Mouse (Mus musculus): ENCODE data around the gene Ly6g6e.

Ly6g6e gene

DNA sequence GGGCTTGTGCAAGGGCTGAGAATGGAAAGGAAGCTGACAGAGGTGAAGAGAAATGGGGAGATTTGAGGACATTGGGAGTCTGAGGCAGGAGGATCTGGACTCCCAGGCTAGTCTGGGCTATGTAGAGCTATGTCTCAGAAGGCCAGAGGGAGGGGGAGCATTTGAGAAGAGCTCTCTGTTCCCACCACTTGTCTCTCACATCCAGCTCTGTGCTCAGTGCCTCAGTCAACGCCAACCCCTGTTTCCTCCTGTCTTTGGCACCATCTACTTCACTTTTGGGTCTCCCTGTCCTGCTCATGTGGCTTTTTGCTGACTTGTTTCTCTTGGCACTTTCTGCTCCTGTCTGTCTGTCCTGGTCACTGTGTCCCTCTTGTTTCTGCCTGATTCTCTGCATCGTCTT, 583 bp downstream of the Ly6g6e start:
- peak in 1 of 2 experiments; percentile 3 for DNase-seq

DNA sequence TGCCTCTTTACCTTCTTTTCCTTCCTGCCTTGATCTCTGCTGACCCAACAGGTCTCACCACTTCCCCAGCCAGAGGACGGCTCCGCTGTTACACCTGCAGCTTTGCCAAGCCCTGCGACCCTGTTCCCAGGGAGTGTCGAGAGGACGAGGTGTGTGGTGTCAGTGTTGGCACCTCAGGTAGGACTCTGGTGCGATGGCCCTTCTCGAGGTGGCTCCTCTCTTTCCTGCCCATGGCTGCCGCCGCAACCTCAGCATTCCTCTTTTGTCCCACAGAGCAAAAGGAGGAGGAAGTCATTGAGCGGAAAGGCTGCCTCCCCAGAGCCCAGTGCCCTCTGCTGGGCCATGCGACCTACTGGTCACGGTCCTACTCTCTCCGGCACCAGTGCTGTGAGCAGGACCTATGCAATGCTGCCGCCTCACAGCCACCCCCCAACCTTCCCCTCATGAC, 1.1 kb downstream of the Ly6g6e start, which contains the start of gene Ly6g6d:
Ly6g6d (minus strand) TSS at position 280 of the 448 bp plus-strand sequence.
- DNase-seq = peak; percentile 74 to 79

DNA sequence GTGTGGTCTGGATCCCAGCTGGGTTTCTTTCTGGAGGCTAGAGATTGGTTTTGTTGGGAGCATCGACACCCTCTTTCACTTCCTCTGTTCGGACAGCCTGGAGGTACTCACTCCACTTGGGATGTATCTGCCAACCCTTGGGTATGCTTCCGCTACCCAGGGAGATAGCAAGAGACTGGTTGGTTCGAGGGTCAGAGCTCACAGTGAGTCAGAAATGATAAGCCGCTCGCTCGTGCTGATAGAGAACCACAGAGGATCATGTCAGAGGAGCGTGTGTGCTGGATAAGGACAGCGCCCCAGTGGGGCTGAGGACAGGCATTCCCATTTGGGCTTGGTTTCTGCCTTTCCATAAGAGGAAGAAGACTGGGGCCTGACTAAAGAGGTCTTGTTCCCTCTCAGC, 3.1 kb downstream of the Ly6g6e start:
- no peak for DNase-seq

DNA sequence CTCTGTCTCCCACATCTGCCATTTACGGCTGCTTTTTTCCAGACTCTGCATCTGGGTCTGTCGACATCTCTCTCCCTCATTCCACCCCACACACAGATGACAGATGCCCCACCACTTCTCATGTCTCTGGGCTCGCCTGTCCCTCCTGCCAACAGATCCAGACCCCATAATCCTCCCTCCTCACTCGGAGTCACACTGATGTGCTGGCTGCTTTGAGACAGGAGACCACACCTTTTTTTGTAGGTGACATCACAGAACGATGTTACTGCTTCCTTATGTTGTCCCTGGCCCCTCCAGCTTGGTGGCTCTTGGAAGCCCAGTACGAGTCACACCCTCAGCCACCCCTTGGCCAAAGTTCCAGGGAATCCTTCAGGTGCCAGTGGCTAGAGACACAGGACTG, 3.5 kb downstream of the Ly6g6e start:
- no peak for DNase-seq

DNA sequence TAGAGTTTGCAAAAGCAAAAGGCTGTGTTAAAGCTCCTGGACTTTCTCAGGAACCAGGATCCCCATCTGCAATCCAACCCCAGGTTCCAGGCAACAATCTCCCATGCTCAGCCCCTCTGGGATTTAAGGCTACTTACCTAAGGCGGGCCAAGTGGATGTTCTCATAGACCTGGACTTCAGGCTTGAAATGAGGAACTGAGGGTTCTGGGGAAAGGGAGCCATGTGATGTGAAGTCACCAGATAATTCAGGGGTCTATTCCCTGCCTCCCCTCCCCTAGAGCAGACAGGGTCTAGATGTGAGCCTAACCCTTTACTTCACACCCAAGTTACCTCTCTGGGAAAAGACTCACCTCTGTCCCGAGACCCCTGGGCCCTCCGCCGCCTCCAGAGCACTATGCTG, 4.0 kb downstream of the Ly6g6e start:
- no peak for DNase-seq

DNA sequence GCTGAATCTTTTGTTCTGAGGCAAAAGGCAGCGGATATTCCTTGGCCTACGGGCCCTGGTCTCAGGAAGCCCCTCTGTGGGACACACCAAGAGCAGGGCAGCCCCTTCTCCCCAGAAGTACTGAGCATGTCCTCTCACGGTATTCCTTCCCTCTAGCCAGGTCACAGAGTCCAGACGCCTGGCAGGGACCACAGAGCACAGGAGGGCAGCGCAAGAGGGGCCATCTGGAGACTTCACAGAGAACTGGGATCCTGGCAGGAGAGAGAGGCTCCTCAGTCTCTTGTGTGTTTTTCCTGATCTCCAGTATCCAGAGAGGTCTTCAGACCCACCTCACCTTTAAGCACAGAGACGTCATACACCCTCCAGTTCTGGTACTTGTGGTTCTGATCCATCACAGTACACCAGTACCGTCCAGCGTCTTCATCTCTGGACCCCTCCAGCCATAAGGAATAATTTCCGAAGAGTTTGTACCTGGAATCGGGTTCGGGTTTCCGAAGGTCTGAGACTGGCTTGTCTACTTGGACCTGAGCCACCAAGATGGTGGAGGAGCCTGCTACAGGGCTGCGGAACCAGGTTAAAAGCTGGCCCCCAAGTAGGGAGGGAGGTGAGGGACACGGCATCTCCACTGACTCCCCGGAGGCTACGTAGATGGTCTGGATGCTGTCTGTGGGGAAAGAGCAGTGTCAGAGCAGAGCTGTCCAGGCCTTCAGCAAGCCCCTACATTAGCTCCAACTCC, 6.3 kb downstream of the Ly6g6e start:
- no peak for DNase-seq

DNA sequence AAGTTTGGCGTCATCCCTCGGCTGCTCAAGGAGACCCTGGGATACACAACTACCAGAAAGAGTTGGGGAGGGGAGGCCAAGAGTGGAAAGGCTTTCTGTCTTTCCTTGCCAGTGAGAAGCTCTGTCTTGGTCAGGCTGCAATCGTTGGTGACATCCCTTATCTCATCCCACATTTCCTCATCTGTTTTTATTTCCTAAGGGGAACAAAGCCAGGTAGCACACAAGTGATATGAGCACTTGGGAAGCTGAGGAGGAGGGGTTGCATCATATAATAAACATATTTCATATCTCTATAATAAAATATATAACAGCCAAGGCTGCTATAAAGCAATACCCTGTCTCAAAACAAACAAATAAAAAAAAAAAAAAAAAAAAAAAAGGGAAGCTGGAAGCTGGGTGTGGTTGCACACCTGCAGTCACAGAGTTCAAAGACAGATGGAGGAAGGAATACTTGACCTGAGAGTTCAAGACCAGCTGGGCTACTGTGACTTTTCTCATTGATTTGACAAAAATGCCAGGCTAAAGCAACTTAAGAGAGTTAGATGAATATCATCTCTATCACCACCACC, 7.3 kb downstream of the Ly6g6e start:
- no peak for DNase-seq

DNA sequence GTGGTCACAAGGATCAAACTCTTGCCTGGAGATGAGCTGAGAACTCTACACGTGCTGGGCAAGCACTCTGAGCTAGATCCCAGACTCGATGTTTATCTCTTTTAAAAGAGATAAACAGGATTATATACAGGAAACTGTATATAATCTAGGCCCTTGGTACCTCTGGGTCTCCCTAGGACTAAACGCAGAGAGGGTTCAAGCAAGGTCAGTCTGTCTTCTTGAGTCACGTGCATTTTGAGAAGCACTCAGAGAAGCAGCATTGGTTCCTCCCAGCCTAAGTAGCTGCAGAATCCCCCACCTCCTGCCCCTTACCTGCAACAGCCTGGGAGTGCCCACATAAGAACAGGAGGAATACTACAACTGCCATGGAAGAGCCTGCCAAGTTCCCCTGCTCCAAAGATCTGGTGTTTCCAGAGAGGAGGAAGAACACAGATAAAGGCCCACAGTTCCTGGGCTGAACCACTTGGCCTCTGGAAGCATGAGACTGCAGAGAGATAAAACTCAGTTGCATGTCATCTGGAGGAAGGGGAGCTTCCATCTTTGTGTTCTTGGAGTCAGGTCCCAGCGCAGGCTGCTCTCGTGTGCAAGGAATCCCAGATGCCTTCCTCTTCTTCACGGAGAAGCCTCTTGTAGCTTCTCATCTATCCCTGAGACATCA, 8.6 kb downstream of the Ly6g6e start, which contains the start of gene Ly6g6f:
Ly6g6f (minus strand) TSS at position 403 of the 658 bp plus-strand sequence.
- no peak for DNase-seq

DNA sequence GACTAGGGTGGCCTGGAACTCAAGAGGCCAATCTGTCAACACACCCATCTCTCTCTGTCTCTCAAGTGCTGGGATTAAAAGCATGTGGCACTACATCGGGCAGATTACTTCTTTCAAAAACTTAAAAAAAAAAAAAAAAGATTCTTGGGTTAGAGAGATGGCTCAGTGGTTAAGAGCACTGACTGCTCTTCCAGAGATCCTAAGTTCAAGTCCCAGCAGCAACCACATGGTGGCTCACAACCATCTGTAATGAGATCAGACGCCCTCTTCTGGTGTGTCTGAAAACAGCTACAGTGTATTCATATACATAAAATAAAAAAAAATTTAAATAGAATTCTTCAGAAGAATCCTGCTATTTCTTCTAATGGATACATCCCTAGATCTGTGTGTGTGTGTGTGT, 11.4 kb downstream of the Ly6g6e start:
- peak in 1 of 2 experiments; percentile 4 for DNase-seq

DNA sequence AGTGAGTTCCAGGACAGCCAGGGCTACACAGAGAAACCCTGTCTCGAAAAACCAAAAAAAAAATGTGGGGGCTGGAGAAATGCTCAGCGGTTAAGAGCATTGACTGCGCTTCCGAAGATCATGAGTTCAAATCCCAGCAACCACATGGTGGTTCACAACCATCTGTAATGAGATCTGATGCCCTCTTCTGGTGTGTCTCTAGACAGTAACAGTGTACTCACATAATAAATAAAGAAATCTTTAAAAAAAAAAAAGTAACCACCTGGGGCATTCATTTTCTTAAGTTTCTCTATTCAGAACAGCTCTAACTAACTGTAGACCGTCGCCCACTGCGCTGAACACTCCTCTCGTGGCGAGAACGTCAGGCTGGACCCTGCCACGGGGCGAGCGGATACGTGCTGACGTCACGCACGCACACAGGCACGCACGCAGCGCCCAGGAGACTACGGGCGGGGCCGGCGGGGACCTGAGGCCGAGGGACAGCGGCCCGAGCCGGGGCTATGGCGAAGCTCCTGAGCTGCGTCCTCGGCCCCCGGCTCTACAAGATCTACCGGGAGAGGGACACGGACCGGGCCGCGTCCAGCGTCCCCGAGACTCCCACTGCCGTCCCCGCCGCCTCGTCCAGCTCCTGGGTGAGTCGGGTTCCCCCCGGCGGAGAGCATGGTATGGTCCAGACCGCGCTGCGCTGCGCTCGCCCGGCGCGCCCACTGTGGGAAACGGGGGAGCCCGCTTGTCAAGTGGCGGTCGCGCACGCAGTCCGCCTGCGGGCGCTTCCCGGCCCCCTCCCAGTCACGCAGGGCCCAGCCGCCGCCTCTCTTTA, 12.3 kb downstream of the Ly6g6e start, which contains the start of gene Abhd16a:
Abhd16a (plus strand) TSS at position 439 of the 820 bp plus-strand sequence.
- DNase-seq = peak; percentile 93 to 96

DNA sequence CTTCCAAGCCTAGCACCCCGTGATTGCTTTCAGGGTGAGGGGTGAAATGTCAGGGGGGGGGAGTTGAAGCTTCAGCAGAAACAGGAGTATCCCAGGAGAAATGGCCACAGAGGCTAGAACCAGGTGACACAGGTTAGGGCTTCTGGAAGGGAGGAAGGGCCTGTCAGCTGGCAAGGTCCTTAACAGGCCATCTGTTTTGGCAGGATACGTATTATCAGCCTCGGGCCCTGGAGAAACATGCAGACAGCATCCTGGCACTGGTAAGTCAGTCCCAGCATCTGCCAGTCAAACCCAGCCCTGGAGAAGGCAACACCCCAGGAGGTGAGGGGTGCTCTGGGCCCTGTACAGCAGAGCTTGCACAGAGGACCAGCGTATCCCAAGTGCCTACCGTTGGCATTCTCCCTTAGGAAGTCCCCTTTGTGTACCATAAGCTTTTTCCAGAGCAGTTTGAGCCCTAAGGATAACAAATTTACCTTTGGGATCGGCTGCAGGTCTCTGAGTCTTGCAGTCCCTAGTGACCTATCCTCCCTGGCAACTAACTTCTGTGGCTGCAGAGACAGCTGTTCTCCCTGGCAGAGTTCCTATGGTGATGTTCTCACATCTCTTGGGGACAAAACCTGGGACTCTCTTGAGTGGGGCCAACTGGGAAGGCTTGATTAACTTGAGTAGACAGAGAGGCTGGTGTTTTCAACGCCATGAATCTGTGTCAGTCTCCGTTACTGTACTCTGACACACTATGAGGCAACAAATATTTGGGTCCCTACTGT, 13.6 kb downstream of the Ly6g6e start:
- DNase-seq = peak in 1 of 2 experiments; percentile 6

DNA sequence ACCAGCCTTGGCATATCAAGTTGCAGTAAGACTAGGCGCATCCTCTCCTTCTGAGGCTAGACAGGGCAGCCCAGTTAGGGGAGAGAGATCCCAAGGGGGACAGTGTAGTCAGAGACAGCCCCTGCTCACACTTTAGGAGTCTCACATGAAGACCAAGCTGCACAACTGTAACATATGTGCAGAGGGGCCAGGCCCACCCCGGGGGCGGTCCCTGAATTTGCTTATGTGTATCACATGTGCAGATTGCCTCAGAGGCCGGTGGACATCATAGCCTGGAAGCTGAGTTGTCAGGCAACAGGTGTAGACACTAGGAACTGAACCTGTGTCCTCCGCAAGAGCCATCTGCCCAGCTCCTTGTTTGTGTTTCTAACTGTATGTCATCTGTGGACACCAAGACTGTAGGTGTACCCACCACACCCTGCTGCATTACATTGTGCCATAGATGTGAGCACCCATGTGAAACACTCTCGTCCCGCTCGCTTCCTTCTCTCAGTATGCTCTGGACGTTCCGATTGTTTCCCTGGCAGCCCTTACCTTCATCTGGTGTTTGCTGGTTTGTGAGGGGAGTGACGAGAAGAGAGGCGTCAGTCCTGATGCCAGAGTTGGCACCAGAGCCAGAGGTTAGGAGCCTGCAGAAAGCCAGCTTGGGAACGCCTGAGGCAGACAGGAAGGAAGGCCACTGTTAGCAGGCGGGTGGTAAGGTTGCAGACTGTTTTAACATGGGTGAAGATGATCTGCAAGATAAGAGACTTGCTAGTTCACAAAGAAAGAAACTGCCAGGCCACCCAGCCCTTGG, 15.9 kb downstream of the Ly6g6e start:
- DNase-seq = peak; percentile 33 to 55

DNA sequence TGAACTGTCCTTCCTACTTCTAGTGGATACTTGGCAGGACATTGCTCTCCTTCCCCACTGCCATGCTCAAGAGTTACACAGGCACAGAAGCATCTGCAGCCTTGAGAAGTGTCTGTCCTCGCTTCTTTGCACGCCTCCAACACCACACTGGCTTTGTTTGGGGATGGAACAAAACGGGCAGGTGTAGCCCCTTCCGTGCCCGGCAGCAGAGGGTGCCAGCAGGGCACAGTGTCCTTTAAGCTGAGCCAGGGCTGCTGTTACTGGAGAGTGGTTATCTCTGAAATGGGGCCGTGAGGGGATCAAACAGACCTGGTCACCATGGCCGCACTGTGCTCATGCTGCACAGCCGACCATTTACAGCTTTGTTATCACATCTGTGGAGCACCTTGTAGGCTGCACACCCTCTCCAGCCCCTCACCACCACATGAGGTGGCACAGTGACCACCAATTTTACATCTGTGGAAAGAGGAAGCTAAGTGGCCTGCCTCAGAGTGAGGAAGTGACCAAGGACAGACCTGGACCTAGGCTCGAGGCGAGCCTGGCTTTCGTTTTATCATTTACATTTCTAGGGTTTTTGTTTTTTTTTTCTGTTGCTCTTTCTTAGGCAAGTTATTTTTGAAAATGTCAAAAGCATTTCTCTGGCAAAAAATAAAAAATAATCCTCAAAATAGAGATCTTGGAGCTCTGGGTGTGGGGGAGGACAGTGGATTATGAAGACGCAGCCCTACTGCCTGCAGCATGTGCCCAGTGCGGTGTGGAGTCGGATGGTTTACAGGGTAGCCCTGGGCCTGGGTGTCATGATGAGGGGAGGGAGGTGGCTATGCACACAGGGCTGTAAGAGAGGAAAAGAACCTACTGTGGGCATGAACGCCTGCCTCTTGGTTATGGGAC, 18.0 kb downstream of the Ly6g6e start:
- DNase-seq = no peak

DNA sequence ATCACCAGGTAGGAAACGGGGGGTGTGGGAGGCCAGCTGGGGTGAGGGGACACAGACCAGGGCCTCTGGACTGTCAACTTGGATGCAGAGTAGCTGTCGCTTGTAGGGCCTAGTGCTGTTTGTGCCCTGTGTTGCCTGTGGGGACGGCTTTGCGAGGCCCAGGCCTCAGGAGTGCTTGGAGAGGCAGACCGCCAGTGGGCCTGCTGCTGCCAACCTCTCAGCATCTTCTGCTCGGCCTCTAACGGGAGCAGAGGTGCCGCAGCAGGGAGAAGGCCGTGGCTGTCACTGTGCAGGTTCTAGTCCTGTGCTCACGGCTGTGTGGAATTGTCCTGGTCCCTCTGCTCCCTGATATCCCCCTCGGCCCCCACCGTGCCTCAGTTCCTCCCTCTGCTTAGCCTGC, 19.9 kb downstream of the Ly6g6e start:
- no peak for DNase-seq

DNA sequence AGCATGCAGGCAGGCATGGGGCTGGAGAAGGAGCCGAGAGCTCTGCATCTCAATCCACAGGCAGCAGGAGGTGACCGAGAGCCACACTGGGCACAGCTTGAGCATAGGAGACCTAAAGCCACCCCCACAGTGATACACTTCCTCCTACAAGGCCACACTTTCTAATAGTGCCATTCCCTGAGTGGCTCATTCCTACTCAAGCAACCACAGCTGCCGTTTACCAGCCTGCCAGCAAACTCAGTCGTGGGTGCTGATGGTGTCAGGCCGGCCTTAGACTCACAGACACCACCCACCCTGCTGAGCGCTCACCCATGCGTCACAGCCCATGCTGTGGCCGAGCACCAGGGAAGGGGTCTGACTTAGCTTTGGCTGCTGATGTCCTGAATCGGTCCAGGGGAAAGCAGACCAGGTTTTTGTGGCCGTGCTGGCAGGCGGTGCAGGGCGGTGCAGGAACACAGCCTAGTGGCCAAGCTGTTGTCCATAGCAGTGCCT, 20.5 kb downstream of the Ly6g6e start:
- DNase-seq = no peak

DNA sequence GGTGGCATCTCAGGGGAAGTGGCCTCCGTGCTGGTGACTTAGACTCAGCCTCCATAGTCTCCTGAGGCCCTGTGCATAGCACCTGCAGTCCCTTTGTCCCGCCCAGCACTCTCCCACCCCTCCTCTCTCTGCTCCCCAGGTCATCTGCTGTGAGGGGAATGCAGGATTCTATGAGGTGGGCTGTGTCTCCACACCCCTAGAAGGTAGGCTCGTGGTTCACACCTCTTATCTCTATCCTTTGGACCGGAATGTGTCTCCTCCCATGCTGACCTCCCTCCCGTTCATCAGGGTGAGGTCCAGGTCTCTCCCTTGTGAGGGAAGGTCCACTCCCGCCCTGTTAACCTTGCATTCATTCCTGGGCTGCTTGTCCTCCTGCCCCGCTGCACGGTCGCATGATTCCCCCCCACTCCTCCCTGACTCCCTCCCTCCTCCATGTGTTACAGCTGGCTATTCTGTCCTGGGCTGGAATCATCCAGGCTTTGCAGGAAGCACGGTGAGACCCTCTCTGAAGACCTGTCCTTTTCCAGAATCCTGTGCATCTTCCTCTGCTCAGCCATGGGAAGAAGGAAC, 23.6 kb downstream of the Ly6g6e start:
- DNase-seq = no peak

DNA sequence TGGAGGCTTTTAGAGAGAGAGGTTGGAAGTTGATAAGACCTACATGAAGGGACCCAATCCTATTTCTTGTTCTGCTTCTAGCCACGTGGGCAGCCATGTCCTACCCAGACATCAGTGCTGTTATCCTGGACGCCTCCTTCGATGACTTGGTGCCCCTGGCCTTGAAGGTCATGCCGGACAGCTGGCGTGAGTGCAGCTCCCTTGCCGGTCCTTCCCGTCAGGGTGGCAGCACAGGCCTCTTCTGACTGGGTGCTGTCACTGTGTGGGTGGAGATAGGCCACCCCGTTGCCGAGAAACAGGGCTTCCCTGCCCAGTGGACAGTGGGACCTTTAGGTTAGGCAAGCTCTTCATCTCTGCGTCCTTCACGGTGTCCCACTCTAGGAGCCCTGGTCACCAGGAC, 24.5 kb downstream of the Ly6g6e start:
- no peak for DNase-seq

DNA sequence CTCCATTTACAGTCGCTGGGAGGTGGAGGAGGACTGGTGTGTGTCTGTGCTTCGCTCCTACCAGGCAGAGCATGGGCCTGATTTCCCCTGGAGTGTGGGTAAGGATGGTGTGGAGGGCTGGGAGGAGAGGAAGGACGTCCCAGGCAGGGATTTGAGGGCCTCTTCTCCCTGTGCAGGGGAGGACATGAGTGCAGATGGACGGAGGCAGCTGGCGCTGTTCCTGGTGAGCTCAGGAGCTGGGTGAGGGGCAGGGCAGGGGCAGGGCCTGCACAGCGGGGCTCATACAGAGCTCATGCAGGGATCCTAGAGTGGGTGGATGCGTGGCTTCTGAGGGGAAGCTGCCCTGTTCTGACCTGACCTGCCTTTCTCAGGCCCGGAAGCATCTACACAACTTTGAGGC, 25.6 kb downstream of the Ly6g6e start:
- DNase-seq = no peak

DNA sequence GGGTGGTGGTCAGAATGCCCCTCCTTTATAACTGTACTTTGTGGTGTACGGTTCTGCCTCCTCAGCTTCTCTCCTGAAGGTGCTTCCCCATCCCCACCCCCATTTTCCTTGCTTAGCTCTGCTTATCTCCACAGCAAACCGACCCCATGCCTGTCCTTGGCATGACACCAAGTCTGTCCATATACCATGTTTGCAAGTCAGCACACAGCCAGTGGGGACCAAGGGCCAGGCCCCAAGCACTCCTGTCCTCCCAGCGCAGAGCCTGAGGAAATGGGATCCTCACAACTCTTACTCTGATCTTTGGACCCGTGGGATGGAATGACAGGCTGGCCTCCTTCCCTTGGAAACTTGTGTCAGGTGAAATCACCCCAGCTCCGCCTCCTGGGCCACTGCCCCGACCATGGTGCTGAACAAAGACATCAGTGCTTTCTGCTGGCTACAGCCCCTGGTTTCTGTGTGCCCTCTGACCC, 26.6 kb downstream of the Ly6g6e start:
- DNase-seq = no peak

DNA sequence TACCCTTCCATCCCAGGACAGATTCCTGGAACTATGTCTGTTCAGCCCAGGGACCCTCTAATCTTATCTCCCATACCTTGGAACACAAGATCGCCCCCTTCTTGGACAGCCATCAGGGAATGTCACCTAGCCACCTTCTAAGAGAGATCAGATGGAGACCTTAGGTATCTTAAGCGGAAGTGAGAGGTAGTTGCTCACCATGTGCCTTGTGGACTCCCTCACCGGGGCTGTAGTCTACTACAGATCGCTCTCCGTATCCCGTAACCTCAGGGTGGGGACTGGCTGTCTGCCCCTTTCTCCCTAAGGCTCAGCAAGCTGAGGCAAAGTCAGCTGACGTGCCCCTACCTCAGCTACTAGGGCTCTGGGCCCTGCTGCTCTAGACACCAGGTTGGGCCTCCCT, 27.4 kb downstream of the Ly6g6e start:
- DNase-seq = no peak
